Mouse (Mus musculus): ENCODE data around the gene Pld4. TPM values are rescaled to one million over a fixed set of nuclear protein-coding genes. Genes with fewer than 3 reads are reported as not detected.
A peak's percentile ranks its signal among the peaks of the same experiment; 100 is the strongest.

Gene Pld4
- polyA plus RNA-seq, 1 experiment from 2014 or later, result 7.0 TPM

- DNase-seq (ENCODE audit: low spot score) (no peak), ATAC-seq (no peak)
- Histone ChIP-seq H3K4me2 (ENCODE audit: low read length) (no peak overlapping the region), H3K9ac (ENCODE audit: low read length) (no peak overlapping the region), H3K27ac (ENCODE audit: low read depth, low read length) (no peak overlapping the region), H3K9me3 (replicated peaks; ENCODE audit: control insufficient read depth, low read length) (no peaks in the 10 kb centered on the region), H3K36me3 (ENCODE audit: control insufficient read depth, insufficient read depth, low read length) (peaks cover 95% of the 10 kb centered on the region), H3K27me3 (replicated peaks; ENCODE audit: control insufficient read depth, insufficient read depth, low read length) (no peaks in the 10 kb centered on the region), H3K4me3 (ENCODE audit: low read depth, low read length) (no peak overlapping the region), H3K4me1 (ENCODE audit: control insufficient read depth, insufficient read depth, low read length) (no peaks in the 10 kb centered on the region)
- 89% methylated on average over 29 of the region's 29 CpGs for WGBS
These were observed 24.4 kb upstream of the Pld4 start for GRCm38 (mm10) chr12:112735896-112736635.

GRCm38 (mm10) chr12:112736636-112736925 is 23.9 kb upstream of the Pld4 start:
- Histone ChIP-seq H3K9me3 (replicated peaks; ENCODE audit: control insufficient read depth, low read length) (no peaks in the 10 kb centered on the region), H3K4me1 (ENCODE audit: control insufficient read depth, insufficient read depth, low read length) (no peaks in the 10 kb centered on the region), H3K9ac (ENCODE audit: low read length) (no peak overlapping the region), H3K27ac (ENCODE audit: low read depth, low read length) (no peak overlapping the region), H3K36me3 (ENCODE audit: control insufficient read depth, insufficient read depth, low read length) (peaks cover 93% of the 10 kb centered on the region), H3K4me2 (ENCODE audit: low read length) (no peak overlapping the region), H3K27me3 (replicated peaks; ENCODE audit: control insufficient read depth, insufficient read depth, low read length) (no peaks in the 10 kb centered on the region), H3K4me3 (ENCODE audit: low read depth, low read length) (no peak overlapping the region)
- 91% methylated on average over 10 of the region's 10 CpGs for WGBS
- DNase-seq (ENCODE audit: low spot score), result no peak
- no peak for ATAC-seq

- H3K9ac ChIP-seq (ENCODE audit: low read length), result no peak overlapping the region
- no peak overlapping the region for H3K4me3 ChIP-seq (ENCODE audit: low read depth, low read length)
- no peaks in the 10 kb centered on the region for H3K4me1 ChIP-seq (ENCODE audit: control insufficient read depth, insufficient read depth, low read length)
- WGBS, result 92% methylated on average over 7 of the region's 7 CpGs
- H3K27ac ChIP-seq (ENCODE audit: low read depth, low read length), result no peak overlapping the region
- no peaks in the 10 kb centered on the region for H3K27me3 ChIP-seq (replicated peaks; ENCODE audit: control insufficient read depth, insufficient read depth, low read length)
- ATAC-seq (no peak), DNase-seq (ENCODE audit: low spot score) (no peak)
- H3K9me3 ChIP-seq (replicated peaks; ENCODE audit: control insufficient read depth, low read length), result no peaks in the 10 kb centered on the region
- no peak overlapping the region for H3K4me2 ChIP-seq (ENCODE audit: low read length)
- peaks cover 88% of the 10 kb centered on the region for H3K36me3 ChIP-seq (ENCODE audit: control insufficient read depth, insufficient read depth, low read length)
These were observed 23.4 kb upstream of the Pld4 start for GRCm38 (mm10) chr12:112737081-112737480.

- DNase-seq (ENCODE audit: low spot score), result no peak
- 82% methylated on average over 14 of the region's 14 CpGs for WGBS
- H3K9ac ChIP-seq (ENCODE audit: low read length), result no peak overlapping the region
These were observed 22.7 kb upstream of the Pld4 start for GRCm38 (mm10) chr12:112737761-112738160.

GRCm38 (mm10) chr12:112738281-112739022 is 22.0 kb upstream of the Pld4 start:
- DNase-seq (ENCODE audit: low spot score), result no peak
- Histone ChIP-seq H3K9me3 (replicated peaks; ENCODE audit: control insufficient read depth, low read length) (no peaks in the 10 kb centered on the region), H3K27ac (ENCODE audit: low read depth, low read length) (no peak overlapping the region), H3K4me1 (ENCODE audit: control insufficient read depth, insufficient read depth, low read length) (no peaks in the 10 kb centered on the region), H3K9ac (ENCODE audit: low read length) (no peak overlapping the region), H3K4me2 (ENCODE audit: low read length) (no peak overlapping the region), H3K27me3 (replicated peaks; ENCODE audit: control insufficient read depth, insufficient read depth, low read length) (no peaks in the 10 kb centered on the region), H3K4me3 (ENCODE audit: low read depth, low read length) (no peak overlapping the region), H3K36me3 (ENCODE audit: control insufficient read depth, insufficient read depth, low read length) (peaks cover 79% of the 10 kb centered on the region)
- WGBS, result 94% methylated on average over 31 of the region's 31 CpGs
- no peak for ATAC-seq

More at GRCm38 (mm10) chr12:112737761-112738160, 22.7 kb upstream of the Pld4 start:
- H3K27ac ChIP-seq (ENCODE audit: low read depth, low read length), result no peak overlapping the region
- no peaks in the 10 kb centered on the region for H3K4me1 ChIP-seq (ENCODE audit: control insufficient read depth, insufficient read depth, low read length)
- no peak overlapping the region for H3K4me3 ChIP-seq (ENCODE audit: low read depth, low read length)
- H3K36me3 ChIP-seq (ENCODE audit: control insufficient read depth, insufficient read depth, low read length), result peaks cover 82% of the 10 kb centered on the region
- no peaks in the 10 kb centered on the region for H3K27me3 ChIP-seq (replicated peaks; ENCODE audit: control insufficient read depth, insufficient read depth, low read length)
- H3K4me2 ChIP-seq (ENCODE audit: low read length), result no peak overlapping the region
- ATAC-seq, result no peak
- H3K9me3 ChIP-seq (replicated peaks; ENCODE audit: control insufficient read depth, low read length), result no peaks in the 10 kb centered on the region

DNA sequence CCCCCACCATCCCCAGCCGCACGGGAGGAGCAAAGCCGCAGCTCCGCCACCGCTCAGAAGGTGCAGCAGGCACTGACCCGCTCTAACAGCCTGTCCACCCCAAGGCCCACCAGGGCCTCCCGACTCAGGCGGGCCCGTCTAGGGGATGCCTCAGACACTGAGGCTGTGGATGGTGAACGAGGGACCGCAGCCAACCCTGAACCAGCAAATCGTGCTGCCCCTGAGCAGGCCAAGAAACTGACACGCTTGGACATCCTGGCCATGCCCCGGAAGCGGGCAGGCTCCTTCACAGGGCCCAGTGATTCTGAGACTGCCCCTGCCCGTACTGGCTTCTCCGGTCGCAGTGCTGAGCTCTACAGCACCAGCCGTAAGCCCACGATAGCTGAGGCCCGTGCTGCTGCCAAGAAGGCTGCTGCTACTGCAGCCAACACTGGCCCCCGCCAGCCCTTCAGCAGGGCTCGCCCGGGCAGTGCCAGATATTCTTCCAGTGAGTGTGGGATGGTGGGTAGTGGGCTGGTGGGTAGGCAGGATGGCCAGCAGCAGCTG is 21.4 kb upstream of the Pld4 start:
- Histone ChIP-seq H3K36me3 (ENCODE audit: control insufficient read depth, insufficient read depth, low read length) (peaks cover 79% of the 10 kb centered on the region), H3K4me3 (ENCODE audit: low read depth, low read length) (no peak overlapping the region)

GRCm38 (mm10) chr12:112742768-112743167 is 17.7 kb upstream of the Pld4 start:
- Histone ChIP-seq H3K4me3 (ENCODE audit: low read depth, low read length) (no peak overlapping the region), H3K27me3 (replicated peaks; ENCODE audit: control insufficient read depth, insufficient read depth, low read length) (no peaks in the 10 kb centered on the region), H3K4me1 (ENCODE audit: control insufficient read depth, insufficient read depth, low read length) (peaks cover 8% of the 10 kb centered on the region; the same call in 1 of the 2 replicates), H3K4me2 (ENCODE audit: low read length) (no peak overlapping the region), H3K9me3 (replicated peaks; ENCODE audit: control insufficient read depth, low read length) (no peaks in the 10 kb centered on the region), H3K27ac (ENCODE audit: low read depth, low read length) (no peak overlapping the region), H3K9ac (ENCODE audit: low read length) (peak overlapping the region; percentile 1), H3K36me3 (ENCODE audit: control insufficient read depth, insufficient read depth, low read length) (peaks cover 62% of the 10 kb centered on the region)
- ATAC-seq, result peak; percentile 13; the same call in 1 of the 2 replicates
- WGBS, result 76% methylated on average over 6 of the region's 6 CpGs
- DNase-seq (ENCODE audit: low spot score), result no peak

More for the DNA sequence above, 21.4 kb upstream of the Pld4 start:
- Histone ChIP-seq H3K27me3 (replicated peaks; ENCODE audit: control insufficient read depth, insufficient read depth, low read length) (no peaks in the 10 kb centered on the region), H3K4me1 (ENCODE audit: control insufficient read depth, insufficient read depth, low read length) (no peaks in the 10 kb centered on the region), H3K9me3 (replicated peaks; ENCODE audit: control insufficient read depth, low read length) (no peaks in the 10 kb centered on the region), H3K9ac (ENCODE audit: low read length) (no peak overlapping the region), H3K4me2 (ENCODE audit: low read length) (no peak overlapping the region), H3K27ac (ENCODE audit: low read depth, low read length) (no peak overlapping the region)
- 91% methylated on average over 24 of the region's 24 CpGs for WGBS
- ATAC-seq (no peak), DNase-seq (ENCODE audit: low spot score) (no peak)

GRCm38 (mm10) chr12:112743168-112743975 is 17.1 kb upstream of the Pld4 start:
- Histone ChIP-seq H3K9ac (ENCODE audit: low read length) (peak overlapping the region; percentile 17), H3K36me3 (ENCODE audit: control insufficient read depth, insufficient read depth, low read length) (peaks cover 56% of the 10 kb centered on the region), H3K4me2 (ENCODE audit: low read length) (no peak overlapping the region), H3K9me3 (replicated peaks; ENCODE audit: control insufficient read depth, low read length) (no peaks in the 10 kb centered on the region), H3K27ac (ENCODE audit: low read depth, low read length) (no peak overlapping the region), H3K27me3 (replicated peaks; ENCODE audit: control insufficient read depth, insufficient read depth, low read length) (no peaks in the 10 kb centered on the region), H3K4me3 (ENCODE audit: low read depth, low read length) (no peak overlapping the region), H3K4me1 (ENCODE audit: control insufficient read depth, insufficient read depth, low read length) (peaks cover 9% of the 10 kb centered on the region; the same call in 1 of the 2 replicates)
- DNase-seq (ENCODE audit: low spot score) (peak; percentile 84), ATAC-seq (peak; percentile 75)
- WGBS, result 55% methylated on average over 25 of the region's 25 CpGs
